Mouse (Mus musculus) kidney, embryonic 16.5 days (tissue): Measurements from ENCODE around the gene Clpx. TPM values are rescaled to one million over a fixed set of nuclear protein-coding genes. Genes with fewer than 3 reads are reported as not detected.
A peak's percentile ranks its signal among the peaks of the same experiment; 100 is the strongest.
"Not testable (repeated sequence)": the region's sequence is repeated elsewhere in the genome, so short reads cannot be mapped to it uniquely, and the experiment has no call there.

ENCODE experiments used
- ATAC-seq: fragments of 200-750 bp; cut with Nextera tagmentation; 2 replicates; pipeline ENCODE4 v1.8.0; 2017; ENCODE audit warnings: moderate TSS enrichment; ENCODE audit not compliant: low FRiP score, low TSS enrichment
- H3K27ac ChIP-seq: fragments of 300-500 bp; sonication (generic); 2 replicates; pipeline ENCODE4 v1.5.1; 2014; ENCODE audit warnings: low read length
- H3K27me3 ChIP-seq: fragments of 300-500 bp; sonication (generic); 2 replicates; pipeline ENCODE4 v1.6.1; 2014; ENCODE audit warnings: low read length, control low read depth, mixed read lengths; ENCODE audit not compliant: insufficient read depth
- H3K36me3 ChIP-seq: fragments of 300-500 bp; sonication (generic); 2 replicates; pipeline ENCODE4 v1.6.1; 2014; ENCODE audit warnings: low read length, control low read depth, mixed read lengths; ENCODE audit not compliant: insufficient read depth
- H3K4me1 ChIP-seq: fragments of 300-500 bp; sonication (generic); 2 replicates; pipeline ENCODE4 v1.6.1; 2014; ENCODE audit warnings: low read length, control low read depth, mixed read lengths; ENCODE audit not compliant: insufficient read depth
- H3K4me2 ChIP-seq: fragments of 300-500 bp; sonication (generic); replicated peaks from 2 replicates; pipeline ENCODE4 v1.6.1; 2014; ENCODE audit warnings: low read depth, low read length
- H3K4me3 ChIP-seq: fragments of 300-500 bp; sonication (generic); 2 replicates; pipeline ENCODE4 v1.5.1; 2014; ENCODE audit warnings: mild to moderate bottlenecking, low read length
- H3K9ac ChIP-seq: fragments of 300-500 bp; sonication (generic); replicated peaks from 2 replicates; pipeline ENCODE4 v1.6.1; 2014; ENCODE audit warnings: low read length
- H3K9me3 ChIP-seq: fragments of 300-500 bp; sonication (generic); 2 replicates; pipeline ENCODE4 v1.6.1; 2016; ENCODE audit warnings: low read length, control low read depth
- WGBS: fragments of 180-500 bp; shearing (Covaris S2); extraction: QIAGEN DNeasy Blood & Tissue Kit; methylation state at CpG from one replicate; pipeline ENCODE4 v1.1.7; 2014; 5-methylcytosine and 5-hydroxymethylcytosine counted together
- polyA plus RNA-seq: library from polyadenylated mRNA; unstranded; fragments of >200 nt; fragmentation: Nextera tagmentation; extraction: Ambion mirVana; gene quantifications from 2 replicates; pipeline ENCODE4 v1.2.1, GENCODE M21; 2015

Clpx gene
- polyA plus RNA-seq, 1 experiment from 2014 or later: 56.7 TPM

DNA sequence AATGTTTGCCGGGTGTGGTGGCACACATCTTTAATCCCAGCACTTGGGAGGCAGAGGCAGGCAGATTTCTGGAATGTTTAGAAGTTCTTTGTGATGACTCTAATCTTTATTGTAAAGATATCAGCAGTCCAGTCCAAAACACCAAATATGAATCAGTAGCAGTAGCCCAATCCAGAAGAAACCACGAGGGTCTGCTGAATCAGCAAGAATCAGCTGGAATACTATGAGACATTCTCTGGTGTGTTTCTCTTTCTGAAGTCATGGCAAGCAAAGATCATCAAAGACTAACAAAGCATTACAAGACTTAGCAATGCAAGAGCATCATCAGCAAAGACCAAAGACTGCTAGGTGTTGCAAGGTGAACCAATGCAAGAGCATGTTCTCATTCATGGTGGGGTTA, 46.4 kb downstream of the Clpx start:
- 79% methylated on average over 2 of the region's 2 CpGs for WGBS

DNA sequence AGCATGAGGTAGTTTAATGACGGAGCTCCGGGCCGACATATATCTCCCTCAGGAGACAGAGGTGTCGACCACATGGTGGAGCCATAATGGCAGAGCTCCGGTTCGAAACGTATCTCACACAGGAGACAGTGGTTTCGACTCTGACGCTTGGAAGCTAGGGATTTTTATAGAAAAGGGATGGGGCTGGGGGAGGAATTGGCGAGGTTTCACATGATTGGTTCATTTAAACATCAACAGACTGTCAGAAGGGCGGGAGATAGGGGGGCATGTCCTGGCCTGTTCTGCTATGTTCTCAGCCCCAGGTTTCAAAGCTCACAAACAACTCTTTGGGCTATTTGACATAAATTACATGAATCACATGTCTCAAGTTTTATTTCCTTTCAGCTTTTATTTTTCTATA, 51.4 kb downstream of the Clpx start:
- H3K9me3 ChIP-seq: peaks cover 14% of the 10 kb centered on the region
- H3K9ac ChIP-seq: peak overlapping the region; percentile 97
- not testable (repeated sequence) for H3K36me3 ChIP-seq, H3K27me3 ChIP-seq
- ATAC-seq: peak; percentile 27; the same call in 1 of the 2 replicates
- H3K4me3 ChIP-seq: peak overlapping the region; percentile 99
- peak overlapping the region; percentile 96 for H3K27ac ChIP-seq
- 59% methylated on average over 11 of the region's 11 CpGs for WGBS
- peaks cover 17% of the 10 kb centered on the region for H3K4me1 ChIP-seq
- H3K4me2 ChIP-seq: peak overlapping the region; percentile 93

More for the DNA sequence above, 46.4 kb downstream of the Clpx start:
- H3K27me3 ChIP-seq: no peaks in the 10 kb centered on the region
- H3K4me2 ChIP-seq: no peak overlapping the region
- ATAC-seq: no peak
- peaks cover 16% of the 10 kb centered on the region for H3K9me3 ChIP-seq
- H3K4me1 ChIP-seq: no peaks in the 10 kb centered on the region
- no peak overlapping the region for H3K4me3 ChIP-seq
- H3K27ac ChIP-seq: no peak overlapping the region
- no peaks in the 10 kb centered on the region for H3K36me3 ChIP-seq
- H3K9ac ChIP-seq: no peak overlapping the region

DNA sequence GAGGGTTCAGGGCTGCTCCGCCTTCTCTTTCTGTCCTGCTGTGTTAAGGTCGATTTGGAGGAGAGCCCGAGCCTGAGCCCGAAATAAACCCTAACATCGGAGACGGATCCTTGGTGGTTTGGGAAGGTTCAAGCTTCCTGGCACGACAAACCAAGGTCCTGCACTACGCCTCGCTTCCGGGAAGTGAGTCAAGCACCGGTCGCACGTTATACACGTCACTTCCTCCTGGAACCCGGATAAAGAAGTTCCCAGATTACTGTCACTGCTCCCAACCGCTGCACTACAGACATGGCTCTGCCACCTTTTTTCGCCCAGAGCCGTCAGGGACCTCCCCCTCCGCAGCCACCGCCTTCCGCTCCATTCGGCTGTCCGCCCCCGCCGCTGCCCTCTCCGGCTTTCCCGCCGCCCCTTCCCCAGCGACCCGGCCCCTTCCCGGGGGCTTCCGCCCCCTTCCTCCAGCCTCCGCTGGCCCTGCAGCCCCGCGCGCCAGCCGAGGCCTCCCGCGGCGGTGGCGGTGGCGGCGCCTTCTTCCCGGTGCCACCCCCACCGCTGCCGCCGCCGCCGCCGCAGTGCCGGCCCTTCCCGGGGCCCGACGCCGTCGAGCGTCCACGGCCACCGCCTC, 51.9 kb downstream of the Clpx start, which contains the start of gene Pdcd7:
Pdcd7 (plus strand) TSS at position 251 of the 622 bp plus-strand sequence.
- Histone ChIP-seq H3K36me3 (no peaks in the 10 kb centered on the region), H3K4me3 (peak within 1 kb of the TSS; percentile 99), H3K9me3 (peaks cover 10% of the 10 kb centered on the region), H3K27ac (peak within 1 kb of the TSS; percentile 96), H3K4me2 (peak within 1 kb of the TSS; percentile 93), H3K4me1 (peaks cover 20% of the 10 kb centered on the region), H3K27me3 (no peaks in the 10 kb centered on the region), H3K9ac (peak within 1 kb of the TSS; percentile 97)
- ATAC-seq: peak; percentile 98
- WGBS: 1% methylated on average over 51 of the region's 59 CpGs

DNA sequence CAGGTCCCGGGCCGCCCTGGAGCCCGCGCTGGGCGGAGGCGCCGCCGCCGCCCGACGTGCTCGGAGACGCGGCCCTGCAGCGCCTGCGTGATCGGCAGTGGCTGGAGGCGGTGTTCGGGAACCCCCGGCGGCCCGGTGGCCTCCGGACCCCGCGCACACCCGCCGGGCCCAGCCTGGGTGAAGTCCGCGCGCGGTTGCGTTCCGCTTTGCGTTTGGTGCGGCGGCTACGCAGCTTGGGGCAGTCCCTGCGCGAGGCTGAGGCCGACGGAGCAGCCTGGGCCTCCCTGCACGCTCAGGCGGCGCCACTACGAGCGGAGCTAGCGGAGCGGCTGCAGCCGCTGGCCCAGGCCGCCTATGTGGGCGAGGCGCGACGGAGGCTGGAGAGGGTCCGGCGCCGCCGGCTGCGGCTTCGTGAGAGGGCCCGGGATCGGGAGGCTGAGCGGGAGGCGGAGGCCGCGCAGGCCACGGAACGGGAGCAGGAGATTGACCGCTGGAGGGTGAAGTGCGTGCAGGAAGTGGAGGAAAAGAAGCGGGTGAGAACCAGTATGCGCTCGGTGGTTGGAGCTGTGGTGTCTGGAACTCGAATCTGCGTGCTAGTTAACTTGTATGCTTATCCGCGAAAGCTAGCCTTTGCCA, 52.5 kb downstream of the Clpx start:
- Histone ChIP-seq H3K4me3 (peak overlapping the region; percentile 99), H3K27me3 (no peaks in the 10 kb centered on the region), H3K4me1 (peaks cover 21% of the 10 kb centered on the region), H3K36me3 (no peaks in the 10 kb centered on the region), H3K4me2 (peak overlapping the region; percentile 93), H3K9ac (peak overlapping the region; percentile 97), H3K27ac (peak overlapping the region; percentile 96), H3K9me3 (peaks cover 10% of the 10 kb centered on the region)
- under 1% methylated on average over 62 of the region's 77 CpGs for WGBS
- peak; percentile 79 for ATAC-seq

DNA sequence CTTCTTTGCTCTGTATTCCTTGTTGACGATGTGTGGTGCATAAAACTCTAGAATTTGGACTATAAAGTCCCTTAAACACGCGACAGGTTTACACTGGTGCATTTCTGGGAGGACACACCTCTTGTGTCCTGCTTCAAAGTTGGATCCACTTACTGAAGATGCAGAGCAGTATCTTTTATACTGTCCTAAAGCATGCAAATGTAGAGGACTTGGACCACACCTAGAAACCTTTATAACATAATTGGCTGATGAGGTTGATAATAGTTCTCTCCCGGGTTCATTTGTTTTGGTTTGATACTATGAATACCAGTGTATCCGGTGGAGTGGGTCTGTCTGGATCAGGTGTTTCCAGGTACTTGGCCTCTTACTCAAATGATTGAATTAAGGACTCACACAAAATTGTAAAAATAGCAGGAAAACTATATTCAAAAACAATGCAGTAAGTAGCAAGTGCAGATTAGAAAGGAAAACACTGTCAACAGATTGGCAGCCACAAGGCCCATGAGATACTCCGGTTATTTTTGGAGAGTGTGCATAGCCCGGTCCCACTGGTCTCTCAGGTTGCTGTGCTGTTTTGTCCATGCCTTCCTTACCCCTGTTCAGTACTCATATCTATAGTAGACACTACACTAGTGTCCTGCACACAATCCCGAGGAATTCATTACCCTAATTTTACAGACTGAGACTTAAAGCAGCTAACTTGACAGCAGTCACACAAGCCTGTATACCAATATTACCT, 53.2 kb downstream of the Clpx start:
- no peak for ATAC-seq
- H3K9me3 ChIP-seq: peaks cover 10% of the 10 kb centered on the region
- peak overlapping the region; percentile 99 for H3K4me3 ChIP-seq
- peak overlapping the region; percentile 96 for H3K27ac ChIP-seq
- H3K9ac ChIP-seq: peak overlapping the region; percentile 97
- H3K4me2 ChIP-seq: peak overlapping the region; percentile 93
- peaks cover 21% of the 10 kb centered on the region for H3K4me1 ChIP-seq
- H3K27me3 ChIP-seq: no peaks in the 10 kb centered on the region
- WGBS: 38% methylated on average over 8 of the region's 8 CpGs
- no peaks in the 10 kb centered on the region for H3K36me3 ChIP-seq

DNA sequence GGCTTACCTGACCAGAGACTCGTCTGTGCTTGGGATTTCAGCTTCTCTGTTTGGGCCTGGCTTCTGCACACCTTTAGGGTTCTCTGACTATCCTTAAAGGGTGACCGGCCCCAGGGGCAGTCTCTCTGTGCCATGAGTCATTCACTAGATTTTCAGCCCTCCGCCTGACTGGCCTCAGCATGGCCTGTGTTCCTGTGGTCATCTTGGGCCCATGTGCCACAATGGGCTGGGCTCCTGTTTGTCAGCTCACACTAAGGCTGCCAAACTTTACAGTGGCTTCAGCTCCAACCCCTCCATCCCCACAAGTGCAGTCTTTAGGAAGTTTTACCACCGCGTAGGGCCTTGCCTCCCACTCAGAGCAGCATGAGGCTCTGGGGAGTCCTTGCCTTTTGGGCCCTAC, 59.2 kb downstream of the Clpx start:
- 88% methylated on average over 5 of the region's 5 CpGs for WGBS
- no peak for ATAC-seq
- H3K27ac ChIP-seq: no peak overlapping the region
- H3K27me3 ChIP-seq: no peaks in the 10 kb centered on the region
- H3K4me2 ChIP-seq: no peak overlapping the region
- no peak overlapping the region for H3K9ac ChIP-seq
- H3K4me3 ChIP-seq: no peak overlapping the region
- H3K4me1 ChIP-seq: peaks cover 9% of the 10 kb centered on the region
- H3K36me3 ChIP-seq: peaks cover 23% of the 10 kb centered on the region
- no peaks in the 10 kb centered on the region for H3K9me3 ChIP-seq

DNA sequence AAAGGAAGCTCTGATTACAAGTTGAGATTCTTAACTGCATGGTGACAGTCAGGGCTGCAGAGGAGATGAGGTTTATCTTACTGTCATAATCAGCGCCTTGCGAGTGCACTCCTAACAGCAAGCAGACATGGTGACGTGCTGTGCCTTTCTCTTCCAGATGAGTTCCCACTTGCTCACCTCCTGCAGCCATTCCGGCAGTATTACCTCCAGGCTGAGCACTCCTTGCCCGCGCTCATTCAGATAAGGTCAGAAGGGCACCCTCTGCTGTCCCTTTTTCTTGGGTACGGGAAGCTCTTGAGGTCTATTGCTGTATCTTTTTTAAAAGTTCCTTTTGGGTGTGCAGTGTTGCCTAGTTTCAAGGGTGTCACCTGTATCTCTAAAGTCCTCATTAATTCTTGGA, 62.5 kb downstream of the Clpx start:
- H3K9ac ChIP-seq: no peak overlapping the region
- H3K9me3 ChIP-seq: no peaks in the 10 kb centered on the region
- H3K4me2 ChIP-seq: no peak overlapping the region
- WGBS: 89% methylated on average over 7 of the region's 7 CpGs
- no peak for ATAC-seq
- H3K27ac ChIP-seq: no peak overlapping the region
- H3K27me3 ChIP-seq: no peaks in the 10 kb centered on the region
- no peak overlapping the region for H3K4me3 ChIP-seq
- H3K36me3 ChIP-seq: peaks cover 42% of the 10 kb centered on the region
- no peaks in the 10 kb centered on the region for H3K4me1 ChIP-seq

DNA sequence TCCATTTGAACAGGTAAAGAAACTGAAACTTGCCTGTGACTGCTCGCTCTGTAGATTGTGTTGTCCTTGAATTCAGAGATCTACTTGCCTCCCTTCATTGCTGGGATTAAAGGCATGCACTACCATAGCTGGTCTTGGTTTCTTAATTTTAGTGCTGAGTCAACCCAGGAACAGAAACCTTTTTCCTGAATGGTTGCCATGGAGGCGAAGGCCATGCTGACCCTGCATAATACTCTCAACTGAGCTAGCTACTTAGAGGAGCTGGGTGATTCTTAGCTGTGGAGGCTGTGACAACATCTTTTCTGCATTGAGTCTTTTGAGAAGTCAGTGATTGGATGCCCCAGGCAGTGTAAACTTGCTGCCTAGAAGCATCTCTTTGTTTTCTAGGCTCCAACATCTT, 62.9 kb downstream of the Clpx start:
- Histone ChIP-seq H3K9me3 (no peaks in the 10 kb centered on the region), H3K4me2 (no peak overlapping the region), H3K4me1 (no peaks in the 10 kb centered on the region), H3K27me3 (no peaks in the 10 kb centered on the region), H3K9ac (no peak overlapping the region), H3K27ac (no peak overlapping the region), H3K4me3 (no peak overlapping the region), H3K36me3 (peaks cover 42% of the 10 kb centered on the region)
- 96% methylated on average over 2 of the region's 2 CpGs for WGBS
- no peak for ATAC-seq

DNA sequence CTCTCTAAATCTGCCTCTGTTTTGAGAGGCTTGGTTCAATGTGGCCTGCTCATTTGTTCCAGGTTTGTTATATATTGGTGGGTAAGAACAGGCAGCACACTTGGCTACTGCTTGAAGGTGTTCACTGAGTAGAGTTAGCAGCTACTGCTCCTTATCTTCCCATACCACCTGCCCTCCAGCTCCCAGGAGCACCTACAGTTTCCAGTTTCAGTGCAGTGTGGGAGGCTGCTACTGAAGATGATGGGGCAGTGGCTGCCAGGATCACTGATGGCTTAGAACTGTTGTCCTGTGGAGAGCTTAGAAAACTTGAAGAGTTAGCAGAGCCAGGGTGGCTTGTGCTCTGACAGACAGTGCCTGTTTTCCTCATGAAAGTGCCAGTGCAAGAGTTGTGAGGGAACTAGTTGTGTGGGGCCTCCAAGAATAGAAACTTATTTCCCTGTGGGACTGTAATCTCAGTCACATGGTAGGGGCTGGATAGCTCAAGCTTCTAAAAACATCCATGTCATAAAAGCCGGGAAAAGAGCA, 65.0 kb downstream of the Clpx start:
- no peak overlapping the region for H3K27ac ChIP-seq
- no peaks in the 10 kb centered on the region for H3K4me1 ChIP-seq
- H3K36me3 ChIP-seq: peaks cover 42% of the 10 kb centered on the region
- H3K9ac ChIP-seq: no peak overlapping the region
- no peaks in the 10 kb centered on the region for H3K27me3 ChIP-seq
- H3K4me3 ChIP-seq: no peak overlapping the region
- H3K9me3 ChIP-seq: no peaks in the 10 kb centered on the region
- WGBS: 74% methylated on average over 1 of the region's 1 CpGs
- H3K4me2 ChIP-seq: no peak overlapping the region
- no peak for ATAC-seq
